Mouse (Mus musculus): Measurements from ENCODE around the gene Habp4. TPM values are rescaled to one million over a fixed set of nuclear protein-coding genes. Genes with fewer than 3 reads are reported as not detected.

The Habp4 gene
- polyA plus RNA-seq, 1 experiment, result 17.6 TPM

DNA sequence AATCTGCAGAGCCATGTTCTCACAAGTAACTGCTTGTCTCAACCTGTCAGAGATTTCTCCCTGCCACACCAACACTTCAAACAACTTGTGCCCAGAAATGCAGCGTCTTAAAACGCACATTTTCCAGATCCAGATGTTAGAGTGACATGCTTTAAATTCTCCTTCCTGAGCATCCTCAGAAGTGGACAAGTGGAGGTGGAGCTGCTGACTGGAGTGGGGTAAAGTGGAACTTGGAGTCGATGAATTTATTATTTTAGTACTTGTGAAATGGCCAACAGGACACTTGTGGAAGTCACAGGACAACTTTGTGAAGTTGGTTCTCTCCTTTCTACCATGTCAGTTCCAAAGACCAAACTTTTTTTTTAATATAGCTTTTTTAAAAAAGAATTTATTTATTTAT lies 64.1 kb downstream of the Habp4 start:
- no peak overlapping the region for H3K4me3 ChIP-seq (ENCODE audit: insufficient read depth, low read length)
- H3K4me1 ChIP-seq (ENCODE audit: control insufficient read depth, insufficient read depth, low read length), result no peaks in the 10 kb centered on the region
- H3K27ac ChIP-seq (ENCODE audit: insufficient read depth, low read depth, low read length), result no peak overlapping the region
- TF ChIP-seq CTCF (IDR thresholded peaks at IDR 0.05; ENCODE audit: low read depth, low read length) (no peak), POLR2A (IDR thresholded peaks at IDR 0.05; ENCODE audit: borderline replicate concordance, low read depth, low read length) (no peak)

DNA sequence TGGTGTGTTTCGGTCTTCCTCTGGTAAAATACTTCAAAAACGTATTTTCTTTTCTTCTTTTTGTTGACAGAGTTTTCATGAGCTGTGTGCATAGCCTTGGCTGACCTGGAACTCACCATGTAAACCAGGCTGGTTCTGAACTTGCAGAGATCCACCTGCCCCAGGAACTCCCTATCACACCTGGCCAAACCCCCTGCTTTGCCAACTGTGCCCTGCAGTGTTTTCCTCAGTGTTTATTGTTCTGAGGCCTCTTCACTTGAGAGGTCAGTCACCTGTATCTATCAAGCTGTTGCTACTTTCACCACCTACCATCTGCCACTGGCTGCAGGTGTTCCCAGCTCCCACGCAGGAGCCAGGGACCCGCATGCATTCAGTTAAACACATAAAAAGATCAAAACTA lies 65.1 kb downstream of the Habp4 start:
- Histone ChIP-seq H3K27ac (ENCODE audit: insufficient read depth, low read depth, low read length) (no peak overlapping the region), H3K4me1 (ENCODE audit: control insufficient read depth, insufficient read depth, low read length) (no peaks in the 10 kb centered on the region), H3K4me3 (ENCODE audit: insufficient read depth, low read length) (no peak overlapping the region)
- TF ChIP-seq CTCF (IDR thresholded peaks at IDR 0.05; ENCODE audit: low read depth, low read length) (no peak), POLR2A (IDR thresholded peaks at IDR 0.05; ENCODE audit: borderline replicate concordance, low read depth, low read length) (no peak)

DNA sequence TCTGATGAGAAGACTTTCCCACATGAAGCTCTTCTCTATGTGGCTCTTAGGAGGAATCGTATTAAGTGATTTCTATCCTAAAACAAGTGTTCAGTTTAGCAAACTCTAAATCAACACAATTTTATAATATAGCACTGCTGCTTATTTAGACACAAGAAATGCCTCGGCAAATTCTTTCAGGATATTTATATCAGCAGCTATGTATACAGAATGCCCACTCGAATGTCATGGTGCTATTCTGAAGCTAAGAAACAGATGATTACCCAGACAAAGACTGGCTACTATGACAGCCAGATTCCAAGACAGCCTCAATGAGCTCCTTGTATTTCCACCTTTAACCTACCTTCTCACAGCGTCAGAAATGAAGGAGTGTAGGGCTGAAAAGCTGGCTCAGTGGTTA lies 71.5 kb downstream of the Habp4 start:
- Histone ChIP-seq H3K4me3 (ENCODE audit: insufficient read depth, low read length) (no peak overlapping the region), H3K4me1 (ENCODE audit: control insufficient read depth, insufficient read depth, low read length) (no peaks in the 10 kb centered on the region), H3K27ac (ENCODE audit: insufficient read depth, low read depth, low read length) (no peak overlapping the region)
- no peak for TF ChIP-seq CTCF (IDR thresholded peaks at IDR 0.05; ENCODE audit: low read depth, low read length)

DNA sequence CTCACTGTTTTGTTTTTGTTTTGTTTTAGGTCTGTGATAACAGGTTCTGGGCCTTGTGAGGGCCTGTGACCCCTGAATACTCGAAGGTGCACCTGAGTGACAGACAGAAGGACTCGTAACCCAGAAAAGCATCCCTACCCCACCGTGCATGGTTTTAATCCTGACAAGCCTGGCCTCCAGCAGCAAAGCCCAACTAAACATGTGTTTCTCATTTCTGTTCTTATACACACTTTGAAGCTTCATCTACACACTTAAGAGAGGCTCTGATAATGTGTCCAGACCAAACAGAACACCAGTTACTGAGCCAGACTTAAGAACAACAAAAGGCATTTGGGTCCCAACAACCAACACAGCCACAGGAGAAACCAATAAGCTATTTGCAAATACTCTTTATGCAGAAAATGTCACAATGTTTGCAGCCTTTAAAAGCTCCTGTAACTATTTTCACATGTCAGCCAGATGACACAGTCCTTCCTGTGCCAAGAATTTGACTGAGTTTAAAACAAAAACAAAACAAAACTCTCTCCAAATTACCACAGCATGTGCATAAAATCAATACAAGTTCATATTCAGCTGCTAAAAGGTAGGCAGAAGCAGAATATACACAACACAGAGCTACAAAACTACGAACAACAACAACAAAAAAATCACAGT lies 73.6 kb downstream of the Habp4 start:
- TF ChIP-seq POLR2A (IDR thresholded peaks at IDR 0.05; ENCODE audit: borderline replicate concordance, low read depth, low read length), result no peak
- no peak for TF ChIP-seq CTCF (IDR thresholded peaks at IDR 0.05; ENCODE audit: low read depth, low read length)
- no peak overlapping the region for H3K4me3 ChIP-seq (ENCODE audit: insufficient read depth, low read length)
- H3K27ac ChIP-seq (ENCODE audit: insufficient read depth, low read depth, low read length), result no peak overlapping the region
- no peaks in the 10 kb centered on the region for H3K4me1 ChIP-seq (ENCODE audit: control insufficient read depth, insufficient read depth, low read length)

DNA sequence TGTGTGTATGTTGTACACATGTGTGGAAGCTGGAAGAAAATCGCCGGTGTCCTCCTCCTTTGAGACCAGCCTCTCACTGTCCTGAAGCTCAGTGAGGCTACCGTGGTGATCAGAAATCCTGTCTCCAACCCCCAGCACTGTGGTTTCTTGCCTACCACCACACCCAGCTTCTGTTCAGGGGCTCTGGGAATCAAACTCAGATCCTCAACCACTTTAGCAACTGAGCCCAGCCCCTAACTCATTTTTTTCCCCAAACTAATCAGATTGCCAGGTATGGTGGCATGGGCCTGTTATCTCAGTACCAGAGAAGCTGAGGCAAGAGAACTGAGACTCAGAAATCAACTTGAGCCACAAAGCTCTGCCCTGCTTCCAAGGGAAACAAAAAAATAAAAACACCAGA lies 74.2 kb downstream of the Habp4 start:
- TF ChIP-seq CTCF (IDR thresholded peaks at IDR 0.05; ENCODE audit: low read depth, low read length) (no peak), POLR2A (IDR thresholded peaks at IDR 0.05; ENCODE audit: borderline replicate concordance, low read depth, low read length) (no peak)
- no peak overlapping the region for H3K27ac ChIP-seq (ENCODE audit: insufficient read depth, low read depth, low read length)
- H3K4me3 ChIP-seq (ENCODE audit: insufficient read depth, low read length), result no peak overlapping the region
- no peaks in the 10 kb centered on the region for H3K4me1 ChIP-seq (ENCODE audit: control insufficient read depth, insufficient read depth, low read length)

Other genes starting within 250 kb of the Habp4 start
- gene Hsd17b3, start 72.6 kb upstream of the Habp4 start, polyA plus RNA-seq (2012; ENCODE audit: insufficient read depth, insufficient read length, missing spikeins), result not detected in 2 replicates
- gene Slc35d2, start 32.5 kb upstream of the Habp4 start, polyA plus RNA-seq (2012; ENCODE audit: insufficient read depth, insufficient read length, missing spikeins), result 11.5 and 14.6 TPM in 2 replicates
- 16.9 and 22.9 TPM in 2 replicates for gene Zfp367, start 8.6 kb upstream of the Habp4 start, polyA plus RNA-seq (2012; ENCODE audit: insufficient read depth, insufficient read length, missing spikeins)
- 9.2 and 9.3 TPM in 2 replicates for gene Cdc14b, start 113.5 kb downstream of the Habp4 start, polyA plus RNA-seq (2012; ENCODE audit: insufficient read depth, insufficient read length, missing spikeins)
- gene Aaed1, start 150.9 kb downstream of the Habp4 start, polyA plus RNA-seq (2012; ENCODE audit: insufficient read depth, insufficient read length, missing spikeins), result 56.9 and 58.1 TPM in 2 replicates
- 1,731 and 1,752 TPM in 2 replicates for gene Ctsl, start 209.1 kb downstream of the Habp4 start, polyA plus RNA-seq (2012; ENCODE audit: insufficient read depth, insufficient read length, missing spikeins)

All from bone marrow macrophage, adult 2 months (primary cell).